In the genomic region with DNA sequence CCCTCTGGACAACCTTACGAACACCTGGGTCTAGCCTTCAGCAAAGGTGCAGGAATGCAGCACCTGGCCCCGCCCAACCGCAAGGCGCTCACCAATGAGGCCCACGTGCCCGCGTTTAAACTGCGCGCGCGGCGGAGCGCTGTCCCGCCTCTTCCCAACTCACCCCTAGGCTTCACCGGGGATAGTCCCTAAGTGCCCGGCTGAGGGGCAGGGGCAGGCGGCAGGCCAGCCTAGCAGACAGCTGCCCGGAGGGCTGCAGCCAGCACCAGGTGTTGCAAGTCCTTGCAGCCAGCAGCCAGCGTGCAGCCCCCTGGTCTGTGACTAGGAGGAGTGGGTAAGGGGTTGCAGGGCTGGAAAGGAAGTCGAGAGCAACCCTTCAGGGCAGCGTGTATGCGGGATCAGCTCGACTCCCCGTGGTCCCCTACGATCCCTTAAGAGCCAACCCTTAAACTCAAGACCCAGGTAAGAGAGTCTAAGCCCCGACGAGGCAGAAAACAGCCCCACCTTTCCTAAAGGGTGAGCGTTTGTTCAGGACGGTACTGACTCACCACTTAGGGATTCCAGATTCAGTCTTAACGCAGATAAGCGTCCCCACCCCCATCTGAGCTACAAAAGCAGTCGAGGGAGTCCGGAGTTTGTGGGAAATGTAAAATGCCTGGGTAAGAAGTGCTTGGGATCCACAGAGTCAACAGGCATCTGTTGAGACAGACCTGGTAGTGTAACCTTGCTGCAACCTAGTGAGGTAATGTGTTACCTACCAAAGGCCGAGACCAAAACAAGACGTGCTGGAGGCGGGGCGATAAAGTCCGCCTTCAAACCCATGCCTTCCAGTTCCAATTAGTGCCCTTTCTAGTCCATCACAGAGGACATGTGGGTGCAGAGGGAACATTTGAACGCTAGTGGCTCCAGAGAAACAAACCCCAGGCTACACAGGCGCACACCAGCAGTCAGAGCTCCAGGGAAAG, we compare ENCODE assay signal across 7 mouse cellular contexts.
DNase-seq lines count a peak whose midpoint lies in the region; ATAC-seq and TF ChIP-seq lines count a peak whose summit lies in the region.

No protein-coding gene starts in this region.

- peak overlapping the region; percentile 79 for H3K4me3 ChIP-seq in E14TG2a.4 (replicated peaks; ENCODE audit: low read length)
- H3K4me3 ChIP-seq in heart, embryonic 11.5 days (ENCODE audit: low read depth, low read length) = peak overlapping the region; percentile 37
- peak overlapping the region; percentile 47 for H3K4me3 ChIP-seq in kidney, embryonic 16.5 days (ENCODE audit: low read length)

- DNase-seq in adrenal gland, adult 8-10 months = peak; percentile 4
- peak; percentile 26 for DNase-seq in lung, postnatal 25 days (ENCODE audit: low spot score)
- DNase-seq in testis, postnatal 10 days (ENCODE audit: low spot score) = peak; percentile 52
- DNase-seq in layer of hippocampus, postnatal 14 days (ENCODE audit: low spot score in 2 of 2) = no peak

- H3K4me2 ChIP-seq in heart, embryonic 11.5 days = peak overlapping the region; percentile 78
- peak overlapping the region; percentile 79 for H3K4me2 ChIP-seq in kidney, embryonic 16.5 days (replicated peaks; ENCODE audit: low read depth, low read length)

- TF ChIP-seq CTCF in E14TG2a.4 (conservative IDR thresholded peaks at IDR 0.05; ENCODE audit: low read length) = no peak

- no peaks in the 10 kb centered on the region for H3K36me3 ChIP-seq in E14TG2a.4 (ENCODE audit: insufficient read depth, low read length)
- no peaks in the 10 kb centered on the region for H3K36me3 ChIP-seq in heart, embryonic 11.5 days (ENCODE audit: control insufficient read depth, insufficient read depth, low read length)
- no peaks in the 10 kb centered on the region for H3K36me3 ChIP-seq in kidney, embryonic 16.5 days (ENCODE audit: insufficient read depth, low read length)

- H3K9ac ChIP-seq in heart, embryonic 11.5 days (ENCODE audit: low read depth, low read length) = no peak overlapping the region
- peak overlapping the region; percentile 57 for H3K9ac ChIP-seq in kidney, embryonic 16.5 days (replicated peaks; ENCODE audit: low read length)

- WGBS in heart, embryonic 11.5 days (ENCODE audit: insufficient replicate concordance) = under 1% methylated on average over 40 of the region's 40 CpGs
- WGBS in kidney, embryonic 16.5 days = 2% methylated on average over 40 of the region's 40 CpGs

- H3K9me3 ChIP-seq in E14TG2a.4 (ENCODE audit: low read length) = no peaks in the 10 kb centered on the region
- no peaks in the 10 kb centered on the region for H3K9me3 ChIP-seq in heart, embryonic 11.5 days (replicated peaks; ENCODE audit: control insufficient read depth, low read length)
- H3K9me3 ChIP-seq in kidney, embryonic 16.5 days (ENCODE audit: low read length) = no peaks in the 10 kb centered on the region

- no peak for ATAC-seq in heart, embryonic 11.5 days (replicated peaks; ENCODE audit: insufficient number of reproducible peaks, low FRiP score, low TSS enrichment)
- ATAC-seq in kidney, embryonic 16.5 days (ENCODE audit: low FRiP score, low TSS enrichment) = peak; percentile 66

- H3K4me1 ChIP-seq in E14TG2a.4 (replicated peaks; ENCODE audit: low read depth, low read length) = peaks cover 12% of the 10 kb centered on the region
- H3K4me1 ChIP-seq in heart, embryonic 11.5 days (ENCODE audit: control insufficient read depth, insufficient read depth, low read length) = peaks cover 7% of the 10 kb centered on the region; the same call in 1 of the 2 replicates
- H3K4me1 ChIP-seq in kidney, embryonic 16.5 days (ENCODE audit: insufficient read depth, low read length) = peaks cover 29% of the 10 kb centered on the region

- H3K27ac ChIP-seq in heart, embryonic 11.5 days (ENCODE audit: low read depth, low read length) = no peak overlapping the region
- H3K27ac ChIP-seq in kidney, embryonic 16.5 days (ENCODE audit: low read length) = peak overlapping the region; percentile 62

- H3K27me3 ChIP-seq in E14TG2a.4 (ENCODE audit: insufficient read depth, low read length) = peaks cover 79% of the 10 kb centered on the region
- peaks cover 71% of the 10 kb centered on the region for H3K27me3 ChIP-seq in heart, embryonic 11.5 days (ENCODE audit: control insufficient read depth, insufficient read depth, low read length)
- H3K27me3 ChIP-seq in kidney, embryonic 16.5 days (ENCODE audit: insufficient read depth, low read length) = peaks cover 62% of the 10 kb centered on the region

Comparison
In these comparisons a context has a peak if more than half of its experiments do, and no peak if none do; other contexts are left out.
1. DNase-seq: peak in adrenal gland, adult 8-10 months (single experiment), lung, postnatal 25 days (single experiment) and testis, postnatal 10 days (single experiment); none in layer of hippocampus, postnatal 14 days (0 of 2).
2. Peak in every context shown above with its lines, with median percentiles within 50 percentile points of each other: H3K4me3 ChIP-seq.